Mouse (Mus musculus) embryonic fibroblast, embryonic 13.5 days (primary cell): ENCODE data around the gene Slc39a1.

ENCODE experiments used
- CTCF ChIP-seq: IDR thresholded peaks from 2 replicates; pipeline ENCODE4 v1.5.1; 2011; ENCODE audit warnings: mild to moderate bottlenecking, control low read depth, low read length, moderate library complexity, borderline replicate concordance; ENCODE audit not compliant: insufficient read depth
- POLR2A ChIP-seq: IDR thresholded peaks from 2 replicates; pipeline ENCODE4 v1.6.1; 2011; ENCODE audit warnings: low read depth, mild to moderate bottlenecking, control low read depth, low read length, moderate library complexity

- TF ChIP-seq POLR2A (peak; percentile 67), CTCF (no peak)
Observed at GRCm38 (mm10) chr3:90292345-90293275, 44.6 kb downstream of the Slc39a1 start, which contains the start of gene Gatad2b.
